Mouse (Mus musculus) T-cell, adult 2 months (primary cell): Measurements from ENCODE around the gene 4930455H04Rik.

ENCODE experiments used
- DNase-seq: peaks from one replicate; pipeline ENCODE4 v3.0.0; 2022; ENCODE audit warnings: low spot score

4930455H04Rik gene

DNA sequence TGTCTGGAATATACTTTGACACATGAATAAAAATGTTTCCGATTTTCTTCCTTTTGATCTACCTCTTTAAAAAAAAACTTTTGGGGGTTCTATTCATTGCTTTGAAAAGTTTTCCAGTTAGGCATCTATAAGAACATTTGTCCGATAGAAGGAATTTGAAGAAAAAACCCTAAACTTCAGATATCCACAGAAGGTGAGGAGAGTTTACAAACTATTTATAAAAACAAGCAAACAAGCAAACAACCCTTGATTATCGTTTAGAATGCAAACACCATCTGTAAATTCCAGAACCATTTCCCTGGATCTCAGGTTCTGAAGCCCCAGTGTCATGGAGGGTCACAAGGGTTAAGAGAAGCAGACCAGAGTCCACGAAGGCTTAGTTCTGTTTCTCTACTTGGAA, at the start of gene 4930455H04Rik:
4930455H04Rik (plus strand) TSS at position 301 of the 400 bp plus-strand sequence.
- DNase-seq, result no peak

GRCm38 (mm10) chr3:116921535-116921934, 46.5 kb upstream of the 4930455H04Rik start:
- no peak for DNase-seq

- no peak for DNase-seq
Observed at GRCm38 (mm10) chr3:116923042-116923441, 45.0 kb upstream of the 4930455H04Rik start.

GRCm38 (mm10) chr3:116928994-116929393, 39.1 kb upstream of the 4930455H04Rik start:
- DNase-seq, result no peak

DNA sequence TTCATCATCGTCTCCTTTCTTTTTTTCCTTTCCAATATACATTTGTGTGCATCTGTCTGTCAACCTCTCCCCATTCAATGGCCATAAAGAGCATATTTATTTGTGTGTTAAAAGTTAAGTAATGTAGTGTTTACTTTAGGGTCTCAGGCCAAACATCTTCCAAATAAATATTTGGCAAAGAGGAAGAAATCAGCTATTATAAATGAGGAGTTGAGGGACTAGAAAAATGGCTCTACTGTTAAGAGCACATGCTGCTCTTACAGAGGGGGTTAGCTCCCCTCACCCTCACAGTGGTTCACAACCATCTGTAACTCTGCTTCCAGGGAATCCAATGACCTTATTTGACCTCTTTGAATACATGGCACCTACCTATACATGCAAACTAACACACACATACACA, 34.9 kb upstream of the 4930455H04Rik start:
- no peak for DNase-seq

DNA sequence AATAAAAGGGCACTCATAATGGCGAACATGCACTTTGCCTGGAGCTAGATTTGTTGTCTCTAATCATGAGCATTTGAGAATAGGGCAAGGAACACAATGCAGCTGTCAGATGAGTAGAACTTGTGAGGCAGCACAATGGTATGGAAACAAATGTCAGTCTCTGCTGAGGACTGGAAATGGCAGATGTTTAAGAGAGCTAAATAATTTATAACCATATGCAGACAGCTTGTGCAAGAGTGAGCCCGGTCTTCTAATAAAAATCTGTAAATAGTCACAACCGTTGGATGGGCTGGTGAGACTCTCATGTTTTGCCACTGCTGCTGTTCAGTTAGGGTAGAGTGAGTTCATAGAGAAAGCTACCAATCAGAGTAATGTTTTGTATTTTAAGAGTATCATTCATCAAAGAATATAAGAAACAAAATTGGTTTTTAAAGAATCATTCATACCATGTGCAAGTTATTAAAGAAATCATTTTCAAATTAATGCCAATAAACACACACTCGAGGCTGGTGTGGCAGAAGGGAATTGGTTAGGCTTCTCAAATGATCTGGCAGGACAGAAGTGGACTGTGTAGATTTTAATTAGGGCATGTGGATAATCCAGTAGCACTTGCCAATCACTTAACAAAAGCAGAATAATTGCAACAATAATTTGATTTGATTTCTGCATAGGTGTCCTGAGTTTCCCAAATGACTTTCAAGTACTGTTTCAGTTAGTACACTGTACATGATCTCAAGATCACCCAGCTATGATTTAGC, 31.0 kb upstream of the 4930455H04Rik start:
- no peak for DNase-seq

DNA sequence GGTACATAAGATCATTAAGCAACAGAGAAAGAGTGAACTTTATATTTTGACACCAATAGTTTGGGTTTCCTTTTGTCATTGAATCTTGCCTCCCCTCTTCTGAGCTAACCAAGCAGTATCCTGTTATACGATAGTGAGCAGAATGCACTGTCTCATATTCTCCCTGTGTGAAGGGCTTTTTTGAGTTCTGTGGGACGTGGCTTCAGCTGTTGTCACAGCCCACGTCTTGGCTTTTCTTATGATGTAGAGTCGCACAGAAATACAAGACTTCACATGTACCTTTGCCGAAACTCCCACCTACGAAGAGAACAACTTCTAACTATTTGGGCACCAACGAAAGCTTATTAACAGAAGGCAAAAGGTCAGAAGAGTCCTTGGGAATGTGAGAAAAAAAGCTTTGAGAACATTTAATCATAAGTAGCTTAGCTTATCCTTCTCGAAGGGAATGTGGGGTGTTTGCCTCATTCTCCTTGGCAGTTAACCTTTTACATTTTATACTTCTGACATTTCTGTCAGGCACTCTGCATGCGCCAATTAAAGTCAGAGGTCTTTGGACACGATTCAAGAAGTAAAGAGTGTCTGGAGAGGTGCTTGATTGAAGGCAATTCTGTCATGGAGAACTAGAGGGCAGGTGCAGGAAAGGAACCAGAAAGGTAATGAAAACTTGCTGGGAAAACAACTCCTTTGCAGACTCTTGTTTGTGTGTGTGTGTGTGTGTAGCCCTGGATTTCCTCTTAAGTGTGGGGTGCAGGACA, 27.1 kb upstream of the 4930455H04Rik start:
- no peak for DNase-seq

GRCm38 (mm10) chr3:116941559-116942117, 26.4 kb upstream of the 4930455H04Rik start:
- no peak for DNase-seq

DNA sequence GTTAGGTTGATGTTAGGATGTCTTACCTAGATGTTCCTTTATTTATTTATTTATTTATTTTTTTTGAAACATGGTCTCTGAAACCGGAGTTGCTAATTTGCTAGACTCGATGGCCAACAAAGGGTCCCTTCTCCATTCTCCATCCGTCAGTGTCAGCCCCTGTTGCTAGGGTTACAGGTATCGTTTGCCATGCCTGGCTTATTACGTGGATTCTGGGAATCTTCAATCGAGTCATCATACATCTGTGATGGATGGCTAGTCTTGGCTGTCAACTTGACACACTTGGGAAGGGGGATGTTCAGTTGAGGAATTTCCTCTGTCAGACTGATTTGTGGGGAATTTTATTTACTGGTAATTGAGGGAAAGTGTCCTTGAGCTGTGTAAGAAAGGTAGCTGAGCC, 25.3 kb upstream of the 4930455H04Rik start:
- DNase-seq, result no peak

DNA sequence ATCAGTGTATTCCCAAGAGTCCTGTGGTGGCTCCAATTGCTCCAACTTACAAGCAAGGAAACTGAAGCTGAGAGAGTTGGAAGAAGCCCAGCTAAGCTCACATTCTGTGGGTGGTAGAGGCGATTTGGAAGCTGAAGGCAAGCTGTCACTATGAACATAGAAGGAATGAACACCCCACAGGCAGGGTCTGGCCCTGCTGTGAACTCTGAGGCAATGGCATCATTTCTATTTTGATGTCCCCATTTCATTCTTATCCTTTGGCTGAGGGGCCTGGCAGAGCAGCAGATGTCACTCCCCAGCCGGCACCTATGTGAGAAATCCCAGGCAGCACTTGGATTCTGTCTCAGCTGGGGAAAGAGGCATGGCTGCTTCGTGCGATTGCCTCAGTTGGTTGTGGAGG, 24.6 kb upstream of the 4930455H04Rik start:
- DNase-seq, result no peak

- no peak for DNase-seq
Observed at GRCm38 (mm10) chr3:116946476-116946875, 21.6 kb upstream of the 4930455H04Rik start.

- no peak for DNase-seq
Observed at GRCm38 (mm10) chr3:116950665-116951115, 17.4 kb upstream of the 4930455H04Rik start.

DNA sequence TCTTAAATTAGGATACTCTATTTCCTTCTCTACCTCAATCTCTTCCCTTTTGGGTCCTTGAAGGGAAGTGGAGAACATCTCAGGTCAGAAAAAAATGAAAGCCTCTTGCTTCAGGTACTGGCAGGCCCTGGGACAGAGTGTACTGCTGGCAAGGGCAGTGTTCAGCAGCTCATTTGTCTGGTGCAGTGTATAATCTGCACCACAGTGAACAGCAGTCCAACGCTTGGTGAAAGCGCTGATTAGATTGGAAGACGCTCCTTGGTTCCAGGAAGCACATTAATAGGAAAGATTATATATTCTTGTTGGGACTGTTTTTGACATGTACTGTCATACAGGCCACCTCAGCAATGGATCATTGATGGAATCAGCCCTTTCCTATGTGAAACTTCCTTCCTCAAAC, 16.6 kb upstream of the 4930455H04Rik start:
- DNase-seq, result no peak

DNA sequence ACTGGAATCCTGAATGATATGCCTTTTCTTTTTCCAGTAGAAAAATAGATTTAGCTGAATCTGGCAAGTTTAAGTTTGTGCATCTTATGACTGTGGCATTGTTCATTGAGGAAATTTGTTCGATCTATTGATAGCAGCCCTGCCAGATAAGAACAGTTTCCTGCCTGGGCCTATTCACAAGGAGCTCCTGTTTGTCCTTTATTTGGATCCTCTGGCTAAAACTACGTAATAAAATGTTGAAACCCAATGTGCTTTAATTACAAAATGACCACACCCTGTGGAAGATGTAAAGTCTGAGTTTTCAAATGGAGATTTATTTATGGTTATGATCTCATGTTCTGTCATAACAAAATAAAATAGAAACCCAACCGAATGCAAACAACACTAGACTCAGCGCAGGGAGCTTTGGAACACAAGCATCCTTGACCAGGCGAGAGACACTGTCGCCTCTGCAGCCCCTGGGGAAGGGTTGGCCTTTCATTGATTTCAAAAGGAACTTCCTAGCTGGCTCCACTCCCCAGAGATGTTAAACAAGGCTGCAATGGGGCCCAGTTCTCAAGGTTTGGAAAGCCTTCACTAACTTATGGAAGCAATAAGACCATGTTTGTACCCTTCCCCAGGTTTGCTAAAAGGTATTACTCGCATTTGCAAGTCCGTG, 15.7 kb upstream of the 4930455H04Rik start:
- DNase-seq, result no peak

- no peak for DNase-seq
Observed at GRCm38 (mm10) chr3:116953366-116953765, 14.7 kb upstream of the 4930455H04Rik start.

GRCm38 (mm10) chr3:116955061-116955460, 13.0 kb upstream of the 4930455H04Rik start:
- no peak for DNase-seq

GRCm38 (mm10) chr3:116960414-116960813, 7.7 kb upstream of the 4930455H04Rik start:
- no peak for DNase-seq

DNA sequence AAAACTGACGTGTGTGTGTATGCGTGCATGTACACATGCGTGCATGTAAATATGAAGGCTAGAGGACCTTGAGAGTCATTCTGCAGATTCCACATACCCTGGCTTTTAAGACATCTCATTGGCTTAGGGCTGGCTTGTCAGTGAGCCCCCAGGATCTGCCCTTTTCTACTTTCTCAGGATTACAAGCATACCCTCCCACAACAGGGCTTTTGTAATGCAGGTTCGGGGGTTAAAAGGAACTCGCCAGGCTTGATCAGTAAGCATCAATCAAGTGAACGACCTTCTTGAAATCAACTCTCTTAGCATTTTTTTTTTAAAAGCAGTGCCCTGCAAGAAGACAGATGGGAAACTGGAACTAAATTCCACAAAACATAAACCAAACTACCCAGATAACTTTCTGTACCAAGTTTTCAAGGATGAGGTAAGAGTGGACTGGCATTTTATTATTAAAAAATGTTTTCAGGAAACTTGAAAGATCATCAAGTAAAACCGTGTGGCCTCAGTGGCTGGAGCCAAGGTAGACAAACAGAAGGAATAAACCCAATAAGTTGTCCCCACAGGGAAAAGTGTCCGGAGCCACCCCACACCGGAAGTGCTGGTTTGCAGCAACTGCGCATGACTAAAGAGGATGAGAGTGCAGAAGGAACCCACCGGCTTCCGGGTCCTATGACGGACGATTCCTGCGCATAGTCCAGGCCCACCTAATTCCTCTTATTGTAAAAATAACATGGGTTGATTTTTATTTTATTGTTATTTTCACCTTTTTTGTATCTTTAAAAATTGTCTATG, 6.5 kb upstream of the 4930455H04Rik start:
- no peak for DNase-seq

DNA sequence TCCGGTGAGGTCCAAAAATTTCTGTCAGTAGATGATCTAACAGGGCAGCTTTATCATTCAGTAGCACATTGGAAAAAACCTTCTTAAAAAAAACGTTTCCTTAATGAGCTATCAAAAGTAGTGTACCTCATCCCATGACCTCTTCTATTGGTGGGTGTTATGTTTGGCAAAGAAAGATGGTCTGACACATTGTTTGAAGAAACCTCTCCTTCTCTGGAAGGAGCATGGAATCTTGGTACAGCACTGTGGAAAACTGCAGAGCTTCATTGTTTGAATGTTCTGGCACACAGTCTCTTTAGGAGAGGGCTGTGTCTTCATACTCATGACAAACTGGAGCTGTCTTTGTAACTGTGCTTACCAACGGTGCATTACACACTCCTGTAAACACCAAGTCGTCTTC, 4.9 kb upstream of the 4930455H04Rik start:
- no peak for DNase-seq

GRCm38 (mm10) chr3:116964426-116964825, 3.6 kb upstream of the 4930455H04Rik start:
- DNase-seq, result no peak

DNA sequence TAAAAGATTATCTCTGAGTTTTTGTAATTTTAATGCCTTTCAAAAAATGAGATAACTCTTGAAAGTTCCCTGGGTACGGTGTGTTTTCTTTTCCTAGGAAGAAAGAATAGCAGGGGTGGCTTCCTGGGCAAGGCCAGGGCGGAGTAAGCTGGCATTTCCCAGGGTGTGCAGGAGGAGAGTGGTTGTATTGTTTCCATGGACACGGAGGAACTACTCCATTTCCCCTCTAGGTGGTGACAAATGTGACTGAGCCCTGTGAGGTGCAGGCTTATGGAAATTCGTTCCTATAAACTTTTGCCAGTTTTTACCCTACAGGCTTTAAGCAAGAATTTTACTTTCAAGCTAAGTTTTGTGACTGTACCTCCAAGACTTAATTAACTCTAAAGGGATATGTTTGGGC, 1.8 kb upstream of the 4930455H04Rik start:
- DNase-seq, result no peak

- no peak for DNase-seq
Observed at GRCm38 (mm10) chr3:116966800-116967199, 1.3 kb upstream of the 4930455H04Rik start.
